Mouse (Mus musculus): Measurements from ENCODE around the gene Cyp1a1. TPM values are rescaled to one million over a fixed set of nuclear protein-coding genes. Genes with fewer than 3 reads are reported as not detected.
A peak's percentile ranks its signal among the peaks of the same experiment; 100 is the strongest.

Cyp1a1 gene
- total and polyA plus RNA-seq, 3 experiments: 0.07 to 0.61 (median 0.28) TPM

DNA sequence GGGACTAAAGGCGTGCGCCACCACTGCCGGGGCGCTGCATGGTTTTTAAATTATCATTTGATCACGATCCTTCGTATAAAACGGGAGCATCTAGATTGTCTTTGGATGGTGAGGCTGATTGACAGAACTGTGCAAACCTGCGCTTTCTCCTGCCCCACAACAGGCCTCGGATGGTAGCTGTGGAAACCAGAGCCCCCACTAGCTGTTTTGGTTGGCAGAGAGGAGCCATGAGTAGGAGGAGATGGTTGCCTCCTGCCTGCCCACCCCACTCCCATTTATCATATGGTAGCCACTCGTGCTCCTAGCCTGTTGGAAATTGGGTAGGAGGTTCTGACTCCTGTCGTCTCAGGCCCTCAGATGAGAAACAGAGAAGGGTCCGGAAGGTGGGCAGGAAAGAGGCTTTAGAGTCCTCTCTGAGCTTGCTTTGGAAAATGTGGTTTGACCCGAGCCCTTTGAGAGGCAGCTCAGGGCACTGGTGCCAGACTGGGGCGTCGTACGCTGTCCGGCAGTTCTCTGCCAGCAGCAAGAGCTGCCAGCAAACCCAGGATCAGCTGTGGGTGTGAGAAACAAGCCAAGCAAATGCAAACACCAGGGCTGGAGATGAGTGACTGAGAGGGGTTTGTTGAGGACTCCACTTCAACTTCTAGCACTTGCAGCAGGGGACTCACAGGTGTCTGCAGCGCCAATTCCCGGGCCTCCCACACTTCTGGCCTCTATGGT lies 30.9 kb upstream of the Cyp1a1 start:
- DNase-seq: no peak

DNA sequence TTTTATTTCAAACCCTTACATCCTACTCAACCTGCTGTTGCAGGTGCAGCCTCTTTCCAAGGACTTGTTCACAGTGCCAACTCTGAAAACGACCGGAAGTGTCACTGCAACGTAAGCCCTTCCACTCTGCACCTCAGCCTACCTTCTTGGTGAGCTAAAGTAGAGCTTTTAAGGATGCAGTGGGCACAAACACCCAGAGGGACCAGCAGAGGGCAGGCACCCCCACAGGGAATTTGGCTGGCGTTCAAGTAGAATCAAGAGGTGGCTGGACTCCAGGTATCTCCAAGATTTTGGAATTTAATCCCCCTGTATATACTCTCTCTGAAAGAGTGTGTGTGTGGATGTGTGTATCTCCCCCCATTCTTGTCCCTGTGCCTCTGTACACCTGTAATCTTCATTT lies 29.9 kb upstream of the Cyp1a1 start:
- no peak for DNase-seq

DNA sequence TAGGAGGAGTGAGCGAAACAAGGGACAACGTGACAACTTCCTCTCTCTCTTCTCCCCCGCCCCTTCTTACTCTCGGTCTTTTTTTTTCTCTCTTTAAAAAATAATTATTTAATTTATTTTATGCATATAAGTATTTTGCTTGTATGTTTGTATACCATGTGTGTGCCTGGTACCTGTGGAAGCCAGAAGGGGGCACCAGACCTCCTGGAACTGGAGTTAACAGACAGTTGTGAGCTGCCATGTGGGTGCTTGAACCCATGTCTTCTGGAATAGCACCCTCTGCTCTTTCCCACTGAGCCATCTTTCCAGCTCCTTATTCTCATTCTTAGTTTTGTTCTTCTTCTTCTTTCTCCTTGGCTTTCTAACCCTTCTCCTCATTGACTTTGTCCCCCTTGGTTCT lies 28.8 kb upstream of the Cyp1a1 start:
- no peak for DNase-seq

DNA sequence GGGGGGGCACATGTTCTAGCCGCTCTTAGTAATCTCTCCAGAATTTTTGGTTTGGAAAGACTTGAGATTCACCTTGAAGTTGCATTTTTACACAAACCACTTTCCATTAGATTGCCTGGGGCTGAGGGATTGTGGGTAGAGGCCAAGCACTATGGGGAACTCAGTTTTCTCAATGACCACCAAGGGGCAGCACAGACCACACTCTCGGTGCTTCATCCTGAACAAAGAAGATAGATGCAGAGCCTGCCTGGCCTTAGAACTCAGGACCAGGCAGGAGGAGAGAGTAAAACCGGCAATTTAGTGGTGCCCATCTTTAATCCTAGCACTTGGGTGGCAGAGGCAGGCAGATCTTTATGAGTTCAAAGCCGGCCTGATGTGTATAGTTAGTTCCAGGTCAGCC lies 28.0 kb upstream of the Cyp1a1 start:
- DNase-seq: peak; percentile 75

DNA sequence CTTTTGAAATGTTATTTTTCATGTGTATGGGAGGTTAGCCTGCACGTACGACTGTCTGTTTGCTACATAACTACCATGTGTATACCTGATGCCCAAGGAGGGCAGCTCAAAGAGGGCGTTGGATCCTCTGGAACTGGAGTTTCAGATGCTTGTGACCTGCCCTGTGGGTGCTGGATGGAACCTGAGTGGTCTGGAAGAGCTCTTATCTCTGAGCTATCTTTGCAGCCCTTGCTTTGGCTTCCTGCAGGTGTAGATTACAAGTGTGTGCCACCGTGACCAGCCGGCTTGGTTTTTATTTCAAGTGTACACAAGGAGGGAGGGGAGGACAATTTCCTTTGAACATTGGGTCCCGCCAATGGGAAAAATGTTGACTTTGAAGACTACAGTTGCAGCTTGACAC lies 27.2 kb upstream of the Cyp1a1 start:
- no peak for DNase-seq

DNA sequence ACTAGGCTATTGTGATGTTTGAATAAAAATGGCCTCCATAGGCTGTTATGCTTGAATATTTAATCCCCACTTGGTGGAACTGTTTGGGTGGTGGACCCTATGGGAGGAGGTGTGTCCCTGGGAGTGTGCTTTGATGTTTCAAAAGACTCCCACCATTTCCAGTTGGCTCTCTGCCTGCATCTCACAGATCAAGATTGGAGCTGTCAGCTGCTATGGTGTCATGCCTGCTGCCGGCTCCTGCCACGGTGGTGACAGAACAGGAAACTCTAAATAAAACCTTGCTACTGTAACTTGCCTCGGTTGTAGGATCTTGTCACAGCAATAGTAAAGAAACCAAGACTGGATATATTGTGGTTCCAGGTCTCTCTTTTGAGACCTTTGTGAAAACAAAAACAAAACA lies 26.2 kb upstream of the Cyp1a1 start:
- DNase-seq: no peak

DNA sequence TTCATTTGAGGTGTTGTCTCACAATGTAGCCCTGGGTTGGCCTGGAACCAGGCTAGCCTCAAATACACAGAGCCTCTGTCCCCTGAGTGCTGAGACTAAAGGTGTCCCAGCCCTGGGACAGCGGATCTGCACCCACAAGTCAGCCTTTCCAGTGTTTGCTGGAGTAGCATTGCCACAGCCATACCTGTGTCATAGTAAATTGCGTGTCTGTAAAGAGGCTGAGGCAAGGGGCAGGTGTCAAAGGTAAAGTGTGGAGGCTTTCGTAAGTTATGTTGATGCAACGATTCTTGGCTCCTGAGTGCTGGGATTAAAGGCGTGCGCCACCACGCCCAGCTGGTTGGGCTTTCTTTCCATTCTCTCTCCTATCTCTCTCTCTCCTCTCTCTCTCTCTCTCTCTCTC lies 23.1 kb upstream of the Cyp1a1 start:
- no peak for DNase-seq

DNA sequence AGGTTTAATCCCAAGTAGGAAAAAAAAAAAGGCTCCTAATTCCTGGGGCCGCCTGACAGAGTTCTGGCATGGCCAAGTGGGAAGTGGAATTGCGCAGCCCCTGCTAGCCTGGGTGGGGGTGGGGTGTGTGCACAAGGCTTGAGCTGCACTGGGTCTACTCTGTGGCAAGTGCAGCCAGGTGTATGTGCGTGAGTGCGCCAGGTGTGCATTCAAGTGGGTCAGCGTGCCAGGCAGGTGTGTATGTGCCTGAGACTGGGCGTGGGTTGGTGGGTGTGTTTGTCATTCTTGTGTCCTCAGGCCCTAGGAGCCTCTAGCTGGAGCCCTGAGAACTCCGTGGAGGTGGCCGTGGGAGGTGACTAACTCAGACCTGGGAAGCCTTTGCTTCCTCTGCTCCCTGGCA lies 21.2 kb upstream of the Cyp1a1 start:
- DNase-seq: no peak

DNA sequence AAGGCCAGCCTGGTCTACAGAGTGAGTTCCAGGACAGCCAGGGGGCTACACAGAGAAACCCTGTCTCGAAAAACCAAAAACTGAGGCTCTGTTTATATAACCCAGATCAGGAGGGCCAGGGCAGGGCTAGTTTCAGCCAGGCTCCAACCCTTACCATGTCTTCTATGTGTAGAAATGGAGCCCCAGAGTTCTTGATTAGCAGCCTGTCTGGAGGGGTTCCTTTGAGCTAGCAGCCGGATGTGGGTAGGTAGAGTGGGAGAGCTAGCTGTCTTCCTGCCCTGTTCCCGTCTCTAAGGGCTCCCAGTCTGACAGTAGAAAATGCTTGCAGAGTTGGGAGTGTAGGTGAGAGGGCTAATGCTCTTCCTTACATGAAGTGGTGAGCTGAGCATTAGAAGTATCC lies 20.6 kb upstream of the Cyp1a1 start:
- DNase-seq: no peak

DNA sequence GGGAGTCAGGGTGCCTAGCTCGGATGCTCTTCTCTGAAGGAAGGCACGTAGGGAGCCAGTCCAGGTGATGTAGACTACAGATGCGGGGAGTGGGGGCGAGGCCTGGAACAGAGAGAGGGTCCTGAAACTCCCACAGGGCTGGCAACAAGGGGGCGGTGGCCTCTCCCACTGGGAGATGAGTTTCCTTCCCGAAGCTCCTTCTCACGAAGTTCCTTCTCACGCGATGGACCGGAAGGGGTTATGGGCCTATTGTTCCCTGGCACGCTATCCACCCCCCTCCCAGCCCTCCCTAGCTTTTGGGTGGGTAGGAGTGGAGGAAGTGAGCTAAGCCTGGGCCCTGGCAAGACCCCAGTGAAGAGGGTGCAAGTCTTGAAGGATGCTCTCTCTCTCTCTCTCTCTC lies 19.9 kb upstream of the Cyp1a1 start:
- no peak for DNase-seq

DNA sequence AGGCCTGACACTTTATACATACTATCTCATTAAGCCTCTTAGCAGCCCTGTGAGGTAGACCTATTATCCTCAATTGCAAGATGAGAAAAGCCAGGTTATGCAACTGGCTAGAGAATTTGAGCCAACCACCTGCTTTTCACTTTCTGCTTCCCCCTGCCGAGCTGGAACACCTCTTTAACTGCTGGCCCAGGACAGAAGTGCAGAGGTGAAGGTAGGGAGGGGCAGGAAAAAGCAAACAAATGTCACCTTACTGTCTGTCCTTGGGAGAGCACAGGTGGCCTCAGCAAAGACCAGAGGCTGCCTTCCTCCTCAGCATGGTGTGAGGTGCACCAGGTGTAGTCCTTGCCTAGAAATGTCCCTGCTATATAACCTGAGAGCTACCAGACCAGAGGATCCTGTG lies 19.5 kb upstream of the Cyp1a1 start:
- DNase-seq: no peak

DNA sequence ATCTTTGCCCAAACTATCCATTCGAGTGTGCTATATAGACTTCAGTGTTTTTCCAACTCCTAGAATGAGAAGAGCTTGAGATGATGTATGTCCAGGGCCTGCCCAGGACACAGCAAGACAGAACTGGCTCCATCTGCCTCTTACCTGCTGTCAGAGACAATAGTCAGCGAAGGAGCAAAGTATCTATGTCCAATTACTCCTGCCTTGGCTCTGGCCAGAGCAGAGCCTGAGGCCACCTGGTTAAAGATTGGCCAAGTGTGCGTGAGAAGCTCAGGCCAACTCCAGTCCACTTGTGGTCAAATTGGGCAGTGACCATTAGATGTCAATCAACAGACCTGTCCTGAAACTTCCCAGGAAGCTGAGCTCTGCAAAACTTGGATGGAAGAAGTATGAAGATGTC lies 18.2 kb upstream of the Cyp1a1 start:
- DNase-seq: no peak

DNA sequence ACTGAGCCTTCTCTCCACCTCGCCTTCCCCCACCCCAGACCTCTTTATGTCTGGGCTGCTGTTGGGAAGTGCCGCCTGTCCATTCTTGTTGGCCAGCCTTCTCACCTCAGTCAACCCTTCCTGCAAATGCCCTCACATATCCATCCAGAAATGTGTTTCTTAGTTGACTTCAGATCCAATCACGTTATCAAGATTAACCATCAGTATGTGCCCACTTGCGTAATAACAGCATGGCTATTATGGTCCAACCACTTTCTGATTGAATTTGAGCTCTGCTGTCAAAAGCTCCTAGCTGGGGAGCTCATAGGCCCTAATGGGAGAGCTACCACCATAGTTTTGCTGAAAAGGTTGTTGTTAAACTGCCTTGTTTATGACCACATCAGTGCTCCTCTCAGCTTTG lies 16.7 kb upstream of the Cyp1a1 start:
- DNase-seq: no peak

DNA sequence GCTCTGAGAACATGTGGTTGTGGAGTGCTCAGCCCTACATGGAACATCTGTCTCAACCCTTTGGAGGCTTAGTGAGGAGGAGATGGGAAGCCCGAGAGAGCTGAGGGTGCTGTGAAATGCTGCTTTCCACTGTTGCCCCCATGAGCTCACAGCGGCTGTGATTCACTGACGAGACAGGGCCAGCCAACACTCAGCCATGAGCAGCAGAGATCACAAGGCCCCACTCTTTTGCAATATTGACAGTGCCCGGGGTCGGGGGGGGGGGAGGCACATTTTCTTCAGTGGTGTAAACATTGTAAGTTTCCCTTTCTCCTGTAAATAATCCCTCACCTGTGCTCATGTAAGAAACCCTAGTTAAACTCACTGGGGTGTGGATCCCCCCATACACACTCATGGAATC lies 16.2 kb upstream of the Cyp1a1 start:
- DNase-seq: no peak

DNA sequence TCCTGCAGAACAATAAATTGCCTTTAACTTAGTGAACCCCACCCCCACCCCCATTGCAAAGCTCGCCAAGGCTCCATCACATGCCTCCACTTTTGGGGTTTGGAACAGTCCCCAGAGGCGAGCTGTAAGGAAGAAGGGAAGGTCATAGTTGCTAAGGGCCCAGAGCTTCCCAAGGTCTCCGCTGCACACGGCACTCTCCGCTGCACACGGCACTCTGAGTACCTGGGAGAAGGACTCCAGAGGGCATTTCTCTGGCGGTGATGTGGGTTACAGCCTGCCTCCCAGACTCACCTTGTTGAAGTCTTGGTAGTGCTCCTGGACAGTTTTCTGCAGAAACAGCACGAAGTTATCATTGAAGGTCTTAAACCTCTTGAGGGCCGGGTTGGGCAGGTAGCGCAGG lies 6.3 kb upstream of the Cyp1a1 start:
- DNase-seq: peak; percentile 18

DNA sequence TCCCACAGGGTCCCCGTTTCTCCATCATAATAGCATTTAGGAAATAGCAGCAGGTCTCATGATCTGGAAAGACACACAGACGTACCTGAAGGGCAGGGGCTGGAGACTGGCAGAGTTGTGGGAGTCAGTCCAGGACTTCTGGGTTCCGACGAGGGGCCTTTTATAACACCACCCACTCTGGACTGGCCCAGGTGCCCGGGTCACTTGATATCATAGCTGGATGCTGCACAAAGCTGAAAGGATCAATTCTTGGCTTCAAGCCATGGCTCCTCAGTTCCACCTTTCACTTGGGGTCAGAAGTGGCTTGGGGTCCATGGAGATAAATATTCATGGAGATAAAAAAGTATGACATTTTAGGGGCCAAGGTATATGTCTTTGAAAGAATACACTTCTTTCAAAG lies 4.2 kb upstream of the Cyp1a1 start, which contains the start of gene Cyp1a2:
TSS of gene Cyp1a2 (minus strand) at position 184 of the 400 bp plus-strand sequence.
- no peak for DNase-seq

DNA sequence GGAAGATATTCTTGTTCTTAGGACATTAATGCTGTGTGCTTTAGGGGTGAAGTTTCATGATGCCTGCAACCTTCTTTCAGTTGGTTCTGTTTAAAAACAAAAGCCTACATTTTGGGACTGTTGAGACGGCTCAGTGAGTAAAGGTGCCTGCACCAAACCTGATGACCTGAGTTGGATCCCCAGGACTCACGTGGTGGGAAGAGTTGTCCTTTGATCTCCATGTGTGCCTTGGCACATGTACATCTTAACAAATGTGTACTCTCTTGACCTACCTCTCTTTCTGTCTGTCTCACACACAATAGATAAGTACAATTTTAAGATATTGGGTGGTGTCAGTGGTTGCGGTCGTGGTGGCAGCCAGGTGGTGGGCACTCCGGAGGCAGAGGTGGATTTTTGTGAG lies 1.7 kb upstream of the Cyp1a1 start:
- DNase-seq: no peak

DNA sequence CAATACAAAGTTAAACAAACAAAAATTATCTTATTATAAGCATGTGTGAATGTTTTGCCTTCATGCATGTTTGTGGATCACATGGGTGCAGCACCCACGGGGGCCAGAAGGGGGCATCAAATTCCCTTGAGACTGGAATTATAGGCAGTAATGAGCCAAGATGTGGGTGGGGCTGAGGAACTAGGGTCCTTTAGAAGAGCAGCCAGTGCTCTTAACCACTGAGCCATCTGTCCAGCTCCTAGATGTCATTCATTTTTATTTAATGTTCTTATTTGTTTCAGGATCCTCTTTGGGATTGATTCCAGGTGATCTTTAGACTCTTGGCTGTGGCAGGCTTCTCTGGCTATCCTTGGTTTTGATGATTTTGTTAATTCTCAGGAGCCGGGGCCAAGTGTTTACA lies 430 bp downstream of the Cyp1a1 start:
- DNase-seq: no peak

DNA sequence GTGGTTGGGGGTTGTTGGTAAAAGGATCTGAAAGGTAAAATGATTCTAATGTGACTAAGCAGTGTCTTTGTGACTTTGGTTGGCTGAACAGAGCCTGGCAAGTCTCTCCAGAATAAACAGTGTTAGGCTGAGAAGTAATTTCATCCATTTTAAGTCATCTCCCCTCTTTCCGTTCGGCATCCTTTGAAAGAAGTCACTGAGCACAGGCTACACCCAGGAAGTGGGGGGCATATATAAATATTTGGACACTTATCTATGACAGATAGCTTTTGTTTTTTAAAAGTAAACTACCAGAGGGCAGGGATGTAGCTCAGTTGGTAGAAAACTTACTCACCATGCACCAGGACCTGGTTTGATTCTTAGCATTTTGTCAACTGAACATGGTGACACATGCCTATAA lies 878 bp downstream of the Cyp1a1 start:
- DNase-seq: no peak

DNA sequence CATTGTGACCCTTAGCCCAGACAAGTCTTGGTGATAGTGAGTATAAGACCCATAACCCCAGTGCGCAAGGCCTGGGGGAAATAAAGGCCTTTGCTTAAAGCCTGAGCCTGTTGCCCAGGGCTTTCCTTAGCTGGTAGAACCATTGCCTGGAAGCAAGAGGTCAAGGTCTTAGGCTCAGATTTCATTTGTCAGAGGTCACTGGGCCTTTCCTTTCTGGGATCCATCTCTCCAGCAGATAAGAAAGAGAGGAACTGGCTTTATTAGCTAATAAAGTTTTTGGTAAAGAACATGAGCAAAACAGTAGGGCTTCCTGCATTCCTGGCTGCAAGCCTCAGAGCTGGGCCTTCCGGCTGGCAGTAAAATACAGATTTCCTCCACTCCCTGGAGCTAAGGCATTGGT lies 6.4 kb downstream of the Cyp1a1 start:
- no peak for DNase-seq

DNA sequence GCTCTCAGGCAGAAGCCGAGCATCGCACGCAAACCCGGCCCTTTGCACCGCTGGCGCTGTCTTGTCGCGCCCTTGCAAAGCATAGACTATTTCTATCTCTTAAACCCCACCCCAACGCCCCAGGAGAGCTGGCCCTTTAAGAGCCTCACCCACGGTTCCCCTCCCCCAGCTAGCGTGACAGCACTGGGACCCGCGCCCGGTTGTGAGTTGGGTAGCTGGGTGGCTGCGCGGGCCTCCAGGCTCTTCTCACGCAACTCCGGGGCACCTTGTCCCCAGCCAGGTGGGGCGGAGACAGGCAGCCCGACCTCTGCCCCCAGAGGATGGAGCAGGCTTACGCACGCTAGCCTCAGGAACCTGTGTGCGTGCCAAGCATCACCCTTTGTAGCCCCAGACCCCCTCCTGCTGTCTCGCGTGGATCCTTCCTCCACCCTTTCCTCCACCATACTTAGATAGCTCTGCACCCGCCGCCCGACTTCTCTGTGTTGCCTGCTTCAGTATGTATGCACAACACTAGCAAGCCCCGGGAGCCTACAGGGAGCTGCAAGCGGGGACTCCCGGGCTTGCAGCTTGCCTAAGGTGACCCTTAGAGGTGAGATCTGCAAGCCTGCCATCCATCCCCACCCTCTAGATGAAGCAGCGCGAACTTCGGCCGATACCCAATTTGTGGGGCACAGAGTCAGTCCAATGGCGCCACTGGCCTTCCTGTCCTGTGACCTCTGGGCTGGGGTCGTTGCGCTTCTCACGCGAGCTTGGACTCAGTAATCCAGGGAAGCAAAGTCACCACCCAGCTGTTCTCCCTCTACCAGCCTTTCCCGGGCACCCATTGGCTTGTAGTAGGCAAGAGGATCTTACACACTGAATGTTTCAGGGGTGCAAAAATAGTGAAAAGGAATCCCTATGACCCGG lies 8.9 kb downstream of the Cyp1a1 start:
- peak; percentile 35 for DNase-seq

DNA sequence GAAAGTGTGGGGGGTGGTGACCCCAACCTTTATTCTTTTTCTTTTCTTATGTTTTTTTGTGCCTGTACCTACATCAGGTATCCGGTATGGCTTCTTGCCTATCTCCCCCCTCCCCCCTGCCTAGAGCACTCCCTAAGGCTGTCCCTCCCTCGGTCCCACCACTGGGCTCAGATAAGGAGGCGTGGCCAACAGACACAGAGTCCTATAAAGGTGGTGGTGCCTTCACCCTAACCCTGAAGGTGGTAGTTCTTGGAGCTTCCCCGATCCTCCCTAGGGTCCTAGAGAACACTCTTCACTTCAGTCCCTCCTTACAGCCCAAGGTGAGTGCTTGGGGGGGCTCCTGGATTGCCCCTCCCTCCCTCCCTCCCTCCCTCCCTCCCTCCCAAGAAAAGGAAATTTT lies 9.7 kb downstream of the Cyp1a1 start:
- no peak for DNase-seq

DNA sequence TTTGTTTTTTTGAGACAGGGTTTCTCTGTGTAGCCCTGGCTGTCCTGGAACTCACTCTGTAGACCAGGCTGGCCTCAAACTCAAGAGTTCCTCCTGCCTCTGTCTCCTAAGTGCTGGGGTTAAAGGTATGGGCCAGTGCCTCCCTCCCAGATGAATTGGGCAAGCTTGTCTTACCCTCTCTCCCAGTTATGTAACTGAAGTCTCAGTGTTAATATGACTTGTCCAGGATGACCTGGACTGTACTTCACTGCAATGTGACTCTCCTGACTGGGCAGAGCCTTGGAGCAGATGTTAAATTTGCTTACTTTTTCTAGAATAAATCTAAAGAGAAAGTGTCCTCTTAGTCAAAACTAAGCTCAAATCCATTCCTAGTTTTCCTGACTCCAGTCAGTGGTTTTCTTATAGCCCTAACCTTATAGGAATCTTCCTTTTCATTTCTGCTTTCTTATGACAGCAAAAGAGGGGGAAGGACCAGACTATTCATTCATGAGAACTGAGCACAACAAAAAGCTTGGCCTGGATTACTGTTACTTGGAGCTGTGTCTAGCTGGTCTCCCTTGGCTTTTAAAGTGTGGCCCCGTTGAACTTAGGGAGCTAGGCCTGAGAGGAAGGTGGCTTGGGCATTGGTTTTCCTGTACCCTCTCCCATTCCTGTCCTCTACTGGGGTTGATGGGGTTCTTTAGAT lies 10.9 kb downstream of the Cyp1a1 start:
- DNase-seq: no peak
